Mouse (Mus musculus) hindbrain, postnatal 0 days (tissue): Measurements from ENCODE around the gene Hist1h4f. TPM values are rescaled to one million over a fixed set of nuclear protein-coding genes. Genes with fewer than 3 reads are reported as not detected.
A peak's percentile ranks its signal among the peaks of the same experiment; 100 is the strongest.
"Not testable (repeated sequence)": the region's sequence is repeated elsewhere in the genome, so short reads cannot be mapped to it uniquely, and the experiment has no call there.

Experiments
- ATAC-seq: fragments of 200-750 bp; cut with Nextera tagmentation; 2 replicates; pipeline ENCODE4 v1.8.0; 2017; ENCODE audit warnings: mild to moderate bottlenecking, moderate TSS enrichment, moderate library complexity
- DNase-seq: peaks from one replicate; pipeline ENCODE4 v3.0.0-alpha.2; 2015; ENCODE audit warnings: low spot score
- H3K27ac ChIP-seq: fragments of 300-500 bp; sonication (generic); 2 replicates; pipeline ENCODE4 v1.5.1; 2014; ENCODE audit warnings: mild to moderate bottlenecking
- H3K27me3 ChIP-seq: fragments of 300-500 bp; sonication (generic); 2 replicates; pipeline ENCODE4 v1.6.1; 2014; ENCODE audit warnings: low read length, mixed read lengths; ENCODE audit not compliant: insufficient read depth
- H3K36me3 ChIP-seq: fragments of 300-500 bp; sonication (generic); 2 replicates; pipeline ENCODE4 v1.6.1; 2014; ENCODE audit warnings: low read length, mixed read lengths; ENCODE audit not compliant: insufficient read depth
- H3K4me1 ChIP-seq: fragments of 300-500 bp; sonication (generic); 2 replicates; pipeline ENCODE4 v1.6.1; 2014; ENCODE audit warnings: antibody characterized with exemption, low read length, mixed read lengths; ENCODE audit not compliant: insufficient read depth
- H3K4me2 ChIP-seq: fragments of 300-500 bp; sonication (generic); 2 replicates; pipeline ENCODE4 v1.6.1; 2014; ENCODE audit warnings: low read depth, mild to moderate bottlenecking, low read length, moderate library complexity, mixed read lengths
- H3K4me3 ChIP-seq: fragments of 300-500 bp; sonication (generic); 2 replicates; pipeline ENCODE4 v1.5.1; 2014; ENCODE audit warnings: low read length
- H3K9ac ChIP-seq: fragments of 300-500 bp; sonication (generic); replicated peaks from 2 replicates; pipeline ENCODE4 v1.6.1; 2014; ENCODE audit warnings: mild to moderate bottlenecking, low read length, moderate library complexity, mixed read lengths
- H3K9me3 ChIP-seq: fragments of 300-500 bp; sonication (generic); 2 replicates; pipeline ENCODE4 v1.6.1; 2016; ENCODE audit warnings: low read length, mixed read lengths
- CTCF ChIP-seq: IDR thresholded peaks from 2 replicates; pipeline ENCODE4 v1.5.1; 2016; ENCODE audit warnings: antibody characterized with exemption, control low read depth, low read depth
- WGBS: fragments of 180-500 bp; shearing (Covaris S2); extraction: QIAGEN DNeasy Blood & Tissue Kit; methylation state at CpG from one replicate; pipeline ENCODE4 v1.1.7; 2014; 5-methylcytosine and 5-hydroxymethylcytosine counted together
- polyA plus RNA-seq: library from polyadenylated mRNA; unstranded; fragments of >200 nt; fragmentation: Nextera tagmentation; extraction: Ambion mirVana; gene quantifications from 2 replicates; pipeline ENCODE4 v1.2.1, GENCODE M21; 2015
- total RNA-seq: library from RNA; depleted of rRNA; stranded (reverse); fragments of >200 nt; gene quantifications from 2 replicates; pipeline ENCODE4 v1.2.3, GENCODE M21; 2014

Gene Hist1h4f
- total and polyA plus RNA-seq, 2 experiments from 2014 or later = 2,344 TPM; not detected in 1

GRCm38 (mm10) chr13:23543965-23544786 lies 7.3 kb downstream of the Hist1h4f start, which contains the start of gene Hist1h3f:
Gene Hist1h3f, plus strand, starts transcription at chr13:23544052.
- Histone ChIP-seq H3K9me3 (no peaks in the 10 kb centered on the region), H3K4me1 (no peaks in the 10 kb centered on the region), H3K4me3 (peak within 1 kb of the TSS; percentile 47), H3K9ac (no peak within 1 kb of the TSS; the same call in 1 of the 2 replicates), H3K36me3 (no peaks in the 10 kb centered on the region), H3K27ac (peak within 1 kb of the TSS; percentile 88), H3K4me2 (peak within 1 kb of the TSS; percentile 79), H3K27me3 (no peaks in the 10 kb centered on the region)
- no peak for TF ChIP-seq CTCF
- peak; percentile 96 for DNase-seq
- 1% methylated on average over 22 of the region's 45 CpGs for WGBS
- ATAC-seq = peak; percentile 97

- under 1% methylated on average over 35 of the region's 42 CpGs for WGBS
Measured at GRCm38 (mm10) chr13:23542999-23543607, 8.3 kb downstream of the Hist1h4f start, which contains the start of gene Hist1h2bh. Gene Hist1h2bh, minus strand, starts transcription at chr13:23543392.

DNA sequence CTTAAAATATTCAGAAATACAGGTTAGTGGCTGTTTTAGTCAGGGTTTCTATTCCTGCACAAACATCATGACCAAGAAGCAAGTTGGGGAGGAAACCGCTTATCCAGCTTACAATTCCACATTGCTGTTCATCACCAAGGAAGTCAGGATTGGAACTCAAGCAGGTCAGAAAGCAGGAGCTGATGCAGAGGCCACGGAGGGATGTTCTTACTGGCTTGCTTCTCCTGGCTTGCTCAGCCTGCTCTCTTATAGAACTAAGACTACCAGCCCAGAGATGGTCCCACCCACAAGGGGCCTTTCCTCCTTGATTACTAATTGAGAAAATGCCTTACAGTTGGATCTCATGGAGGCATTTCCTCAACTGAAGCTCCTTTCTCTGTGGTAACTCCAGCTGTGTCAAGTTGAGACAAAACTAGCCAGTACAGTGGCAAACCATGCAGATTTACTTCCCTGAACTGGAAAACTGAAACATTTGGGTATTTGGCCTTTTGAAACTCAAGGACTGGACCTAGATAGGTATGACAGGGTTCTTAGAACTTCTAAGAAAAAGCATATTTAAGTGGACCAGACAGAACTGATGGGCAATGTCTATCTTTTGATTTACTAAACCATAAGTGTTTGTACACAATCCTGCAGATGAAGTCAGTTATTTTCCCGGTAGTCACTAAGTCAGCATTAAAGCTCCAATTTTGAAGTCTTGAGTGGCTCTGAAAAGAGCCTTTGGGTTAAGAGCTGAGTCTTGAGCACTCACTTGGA lies 9.0 kb downstream of the Hist1h4f start:
- Histone ChIP-seq H3K4me2 (peak overlapping the region; percentile 79), H3K9ac (peak overlapping the region; percentile 21; the same call in 1 of the 2 replicates), H3K27ac (peak overlapping the region; percentile 67; the same call in 1 of the 2 replicates), H3K4me3 (peak overlapping the region; percentile 47)
- H3K27me3 ChIP-seq, ATAC-seq, H3K9me3 ChIP-seq, H3K36me3 ChIP-seq, H3K4me1 ChIP-seq, DNase-seq: not testable (repeated sequence)
- WGBS = 3% methylated on average over 3 of the region's 3 CpGs

More at GRCm38 (mm10) chr13:23542999-23543607, 8.3 kb downstream of the Hist1h4f start, which contains the start of gene Hist1h2bh:
- DNase-seq = peak; percentile 91
- Histone ChIP-seq H3K4me2 (peak within 1 kb of the TSS; percentile 79), H3K9ac (peak within 1 kb of the TSS; percentile 21; the same call in 1 of the 2 replicates), H3K27ac (peak within 1 kb of the TSS; percentile 88), H3K4me3 (peak within 1 kb of the TSS; percentile 47)
- not testable (repeated sequence) for H3K9me3 ChIP-seq, H3K27me3 ChIP-seq, H3K4me1 ChIP-seq, H3K36me3 ChIP-seq
- peak; percentile 88 for ATAC-seq

DNA sequence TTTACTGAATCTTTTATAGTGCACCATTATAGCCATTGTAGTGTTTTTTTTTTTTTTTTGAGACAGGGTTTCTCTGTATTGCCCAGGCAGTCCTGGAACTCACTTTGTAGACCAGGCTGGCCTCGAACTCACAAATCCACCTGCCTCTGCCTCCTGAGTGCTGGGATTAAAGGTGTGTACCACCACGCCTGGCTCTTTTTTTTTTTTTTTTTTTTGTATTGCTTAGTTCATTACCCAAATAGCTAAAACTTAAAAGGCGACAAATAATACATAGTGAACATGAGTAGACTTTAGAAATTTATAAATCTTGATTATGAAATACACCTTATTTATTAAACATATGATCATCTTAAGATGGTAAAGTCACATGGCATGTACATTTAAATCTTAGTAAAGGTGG lies 10.0 kb downstream of the Hist1h4f start:
- ATAC-seq (no peak), DNase-seq (no peak)
- WGBS = 81% methylated on average over 3 of the region's 3 CpGs
- Histone ChIP-seq H3K36me3 (no peaks in the 10 kb centered on the region), H3K4me3 (no peak overlapping the region), H3K9me3 (no peaks in the 10 kb centered on the region), H3K4me1 (no peaks in the 10 kb centered on the region), H3K27ac (no peak overlapping the region), H3K9ac (no peak overlapping the region), H3K27me3 (no peaks in the 10 kb centered on the region), H3K4me2 (no peak overlapping the region)
- no peak for TF ChIP-seq CTCF

GRCm38 (mm10) chr13:23539821-23540220 lies 11.6 kb downstream of the Hist1h4f start:
- H3K9me3 ChIP-seq, H3K4me1 ChIP-seq, ATAC-seq, H3K27ac ChIP-seq, H3K27me3 ChIP-seq, H3K36me3 ChIP-seq, H3K9ac ChIP-seq, DNase-seq, H3K4me3 ChIP-seq, H3K4me2 ChIP-seq: not testable (repeated sequence)
- WGBS = 87% methylated on average over 1 of the region's 1 CpGs

DNA sequence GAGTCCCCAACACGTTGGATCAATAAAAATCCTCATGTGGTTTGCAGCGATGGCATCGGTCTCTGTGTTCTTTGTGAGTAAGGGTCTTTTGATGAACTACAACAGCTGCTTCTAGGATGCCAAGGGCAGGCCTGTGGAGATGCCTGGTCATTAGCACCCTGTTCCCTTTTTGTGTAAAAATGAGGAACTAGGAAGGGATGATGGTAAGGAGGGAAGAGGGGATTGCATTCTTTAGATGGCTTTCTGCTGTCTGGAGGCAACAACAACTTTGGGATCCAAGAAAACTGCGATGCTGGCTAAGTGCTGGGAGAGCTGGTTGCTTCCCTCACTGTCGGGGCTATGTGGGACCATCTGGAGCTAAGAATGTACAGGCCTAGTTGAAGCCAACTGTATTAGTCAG lies 13.2 kb downstream of the Hist1h4f start:
- Histone ChIP-seq H3K36me3 (no peaks in the 10 kb centered on the region), H3K4me1 (peaks cover 7% of the 10 kb centered on the region; the same call in 1 of the 2 replicates), H3K27me3 (no peaks in the 10 kb centered on the region), H3K9me3 (no peaks in the 10 kb centered on the region), H3K4me3 (no peak overlapping the region), H3K9ac (no peak overlapping the region), H3K4me2 (no peak overlapping the region), H3K27ac (no peak overlapping the region)
- ATAC-seq (no peak), DNase-seq (no peak)
- WGBS = 73% methylated on average over 5 of the region's 5 CpGs
- no peak for TF ChIP-seq CTCF
